Mouse (Mus musculus): Measurements from ENCODE around the gene Pbld2.

The Pbld2 gene

GRCm38 (mm10) chr10:63062696-63063095 is 38.6 kb downstream of the Pbld2 start:
- DNase-seq (ENCODE audit: low read depth, low spot score): no peak

GRCm38 (mm10) chr10:63063365-63063764 is 39.2 kb downstream of the Pbld2 start:
- DNase-seq (ENCODE audit: low read depth, low spot score): no peak

GRCm38 (mm10) chr10:63064516-63064915 is 40.4 kb downstream of the Pbld2 start:
- DNase-seq (ENCODE audit: low read depth, low spot score): no peak

- no peak for DNase-seq (ENCODE audit: low read depth, low spot score)
Measured at GRCm38 (mm10) chr10:63065561-63065960, 41.4 kb downstream of the Pbld2 start.

GRCm38 (mm10) chr10:63065988-63066387 is 41.9 kb downstream of the Pbld2 start:
- peak; percentile 77 for DNase-seq (ENCODE audit: low read depth, low spot score)

GRCm38 (mm10) chr10:63086304-63086703 is 62.2 kb downstream of the Pbld2 start:
- DNase-seq (ENCODE audit: low read depth, low spot score): no peak

- DNase-seq (ENCODE audit: low read depth, low spot score): no peak
Measured at GRCm38 (mm10) chr10:63089103-63089757, 65.1 kb downstream of the Pbld2 start.

- no peak for DNase-seq (ENCODE audit: low read depth, low spot score)
Measured at GRCm38 (mm10) chr10:63089758-63090571, 65.8 kb downstream of the Pbld2 start.

GRCm38 (mm10) chr10:63091915-63092314 is 67.8 kb downstream of the Pbld2 start:
- DNase-seq (ENCODE audit: low read depth, low spot score): no peak

GRCm38 (mm10) chr10:63092616-63093550 is 68.8 kb downstream of the Pbld2 start:
- DNase-seq (ENCODE audit: low read depth, low spot score): no peak

GRCm38 (mm10) chr10:63096757-63097156 is 72.6 kb downstream of the Pbld2 start:
- DNase-seq (ENCODE audit: low read depth, low spot score): no peak

GRCm38 (mm10) chr10:63098191-63098590 is 74.1 kb downstream of the Pbld2 start:
- DNase-seq (ENCODE audit: low read depth, low spot score): no peak

GRCm38 (mm10) chr10:63099521-63099920 is 75.4 kb downstream of the Pbld2 start, which contains the start of gene Atoh7:
Gene Atoh7 (plus strand): TSS chr10:63099651.
- no peak for DNase-seq (ENCODE audit: low read depth, low spot score)

GRCm38 (mm10) chr10:63099941-63100562 is 75.9 kb downstream of the Pbld2 start:
- DNase-seq (ENCODE audit: low read depth, low spot score): no peak

- DNase-seq (ENCODE audit: low read depth, low spot score): no peak
Measured at GRCm38 (mm10) chr10:63100657-63101056, 76.5 kb downstream of the Pbld2 start.
